Mouse (Mus musculus) limb, embryonic 11.5 days (tissue): ENCODE results near the gene Ddb2. TPM values are rescaled to one million over a fixed set of nuclear protein-coding genes. Genes with fewer than 3 reads are reported as not detected.

Experiments used
- ATAC-seq: fragments of 200-750 bp; cut with Nextera tagmentation; 2 replicates; pipeline ENCODE4 v1.8.0; 2017; ENCODE audit warnings: low read depth; ENCODE audit not compliant: insufficient number of reproducible peaks, low FRiP score, low TSS enrichment
- DNase-seq: peaks from one replicate; pipeline ENCODE4 v3.0.0-alpha.2; 2015; ENCODE audit warnings: low spot score
- H3K27ac ChIP-seq: fragments of 300-500 bp; sonication (generic); replicated peaks from 2 replicates; pipeline ENCODE4 v1.5.1; 2014; ENCODE audit warnings: low read depth, mild to moderate bottlenecking, low read length
- H3K27me3 ChIP-seq: fragments of 300-500 bp; sonication (generic); 2 replicates; pipeline ENCODE4 v1.6.1; 2014; ENCODE audit warnings: mild to moderate bottlenecking, low read length, mixed read lengths; ENCODE audit not compliant: control insufficient read depth, insufficient read depth
- H3K36me3 ChIP-seq: fragments of 300-500 bp; sonication (generic); 2 replicates; pipeline ENCODE4 v1.6.1; 2014; ENCODE audit warnings: mild to moderate bottlenecking, low read length, moderate library complexity, mixed read lengths; ENCODE audit not compliant: control insufficient read depth, insufficient read depth
- H3K4me1 ChIP-seq: fragments of 300-500 bp; sonication (generic); 2 replicates; pipeline ENCODE4 v1.6.1; 2014; ENCODE audit warnings: low read length, mixed read lengths; ENCODE audit not compliant: control insufficient read depth, insufficient read depth
- H3K4me2 ChIP-seq: fragments of 300-500 bp; sonication (generic); 2 replicates; pipeline ENCODE4 v1.6.1; 2014; ENCODE audit warnings: low read depth, mild to moderate bottlenecking, moderate library complexity; ENCODE audit not compliant: severe bottlenecking
- H3K4me3 ChIP-seq: fragments of 300-500 bp; sonication (generic); 2 replicates; pipeline ENCODE4 v1.5.1; 2014; ENCODE audit warnings: low read depth, low read length
- H3K9ac ChIP-seq: fragments of 300-500 bp; sonication (generic); 2 replicates; pipeline ENCODE4 v1.6.1; 2014; ENCODE audit warnings: mild to moderate bottlenecking, low read length
- H3K9me3 ChIP-seq: fragments of 300-500 bp; sonication (generic); 2 replicates; pipeline ENCODE4 v1.6.1; 2016; ENCODE audit warnings: low read length; ENCODE audit not compliant: control insufficient read depth
- WGBS: fragments of 180-500 bp; shearing (Covaris S2); extraction: QIAGEN DNeasy Blood & Tissue Kit; methylation state at CpG from one replicate; pipeline ENCODE4 v1.1.7; 2014; 5-methylcytosine and 5-hydroxymethylcytosine counted together
- polyA plus RNA-seq: library from polyadenylated mRNA; unstranded; fragments of >200 nt; fragmentation: Nextera tagmentation; extraction: Ambion mirVana; gene quantifications from 2 replicates; pipeline ENCODE4 v1.2.1, GENCODE M21; 2014

Ddb2 gene
- polyA plus RNA-seq, 1 experiment from 2014 or later = 18.5 TPM

- Histone ChIP-seq H3K27me3 (peaks cover 10% of the 10 kb centered on the region), H3K36me3 (peaks cover 4% of the 10 kb centered on the region; the same call in 1 of the 2 replicates), H3K9ac (peak overlapping the region; percentile 72), H3K4me1 (peaks cover 27% of the 10 kb centered on the region), H3K4me2 (peak overlapping the region; percentile 95), H3K4me3 (peak overlapping the region; percentile 67), H3K9me3 (no peaks in the 10 kb centered on the region), H3K27ac (peak overlapping the region; percentile 69)
- peak; percentile 80 for DNase-seq
- 1% methylated on average over 22 of the region's 22 CpGs for WGBS
- ATAC-seq = peak; percentile 80
Measured at GRCm38 (mm10) chr2:91257126-91257980, 20.6 kb upstream of the Ddb2 start.

DNA sequence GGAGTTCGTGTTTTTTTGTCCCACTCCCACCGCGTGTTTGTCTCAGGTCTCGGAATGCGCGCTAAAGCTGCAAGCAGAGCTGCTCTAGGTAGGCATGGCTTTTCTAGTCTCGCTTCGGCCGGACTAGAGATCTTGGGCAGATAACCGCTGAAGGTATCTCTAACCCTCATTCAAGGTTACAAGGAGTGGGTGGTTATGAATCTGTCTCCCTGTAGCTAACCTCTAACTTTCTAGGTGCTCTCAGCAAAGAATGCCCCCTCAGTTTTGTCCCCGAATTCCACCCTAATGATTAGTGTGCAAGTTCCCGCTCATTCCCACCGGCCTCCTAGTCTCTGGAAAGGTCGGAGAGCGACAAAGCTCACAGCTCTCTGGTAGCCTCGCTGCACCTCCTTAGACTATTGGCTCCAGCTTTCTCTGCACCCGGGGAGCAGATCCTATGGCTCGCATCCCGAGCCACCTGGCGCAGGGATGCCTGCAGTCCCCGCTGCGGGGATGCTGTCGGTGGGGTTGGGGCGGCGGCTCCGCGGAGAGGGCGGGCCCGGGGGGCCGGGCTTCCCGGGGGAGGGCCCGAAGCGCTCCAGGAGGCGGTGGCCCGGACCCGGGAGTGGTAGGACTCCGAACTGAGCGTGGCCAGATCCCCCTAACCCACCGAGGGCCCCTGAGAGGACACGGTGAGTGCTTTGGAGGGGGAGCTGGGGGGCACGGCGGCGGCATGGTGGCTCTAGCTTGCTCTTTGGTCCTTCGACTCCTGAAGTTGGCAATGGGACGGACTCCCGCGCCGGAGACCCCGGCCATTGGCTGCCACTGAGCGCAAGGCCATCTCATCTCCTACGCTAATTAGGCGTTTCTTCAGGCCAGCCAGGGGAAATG is 19.7 kb upstream of the Ddb2 start:
- ATAC-seq = peak; percentile 66
- Histone ChIP-seq H3K9me3 (no peaks in the 10 kb centered on the region), H3K4me2 (peak overlapping the region; percentile 95), H3K9ac (peak overlapping the region; percentile 72), H3K27me3 (peaks cover 10% of the 10 kb centered on the region), H3K4me1 (peaks cover 27% of the 10 kb centered on the region), H3K36me3 (peaks cover 4% of the 10 kb centered on the region; the same call in 1 of the 2 replicates), H3K27ac (peak overlapping the region; percentile 61), H3K4me3 (peak overlapping the region; percentile 67)
- 0% methylated on average over 52 of the region's 52 CpGs for WGBS
- peak; percentile 81 for DNase-seq

DNA sequence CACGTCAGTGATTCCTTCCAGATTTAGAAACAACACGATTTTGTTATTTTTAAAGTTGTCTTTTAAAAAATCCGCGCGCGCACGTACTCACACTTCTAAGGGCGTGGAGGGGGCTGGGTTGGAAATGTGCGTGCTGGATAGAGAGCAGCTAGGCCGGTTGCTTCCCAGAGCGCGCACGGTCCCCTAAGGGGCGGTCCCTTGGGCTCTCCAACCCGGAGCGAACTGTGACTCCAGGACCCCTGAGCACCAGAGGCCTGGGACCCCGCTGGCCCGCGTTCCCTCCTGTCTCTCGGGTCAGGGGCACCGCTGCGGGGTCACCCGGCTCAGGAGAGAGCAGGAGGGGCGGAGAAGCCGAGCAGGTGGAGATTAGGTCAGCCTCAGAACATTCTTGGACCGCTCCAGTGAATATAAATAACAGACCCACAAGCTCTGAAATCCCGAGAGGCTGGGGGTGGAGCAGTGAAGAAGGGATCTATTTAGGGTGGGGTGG is 18.9 kb upstream of the Ddb2 start, which contains the start of gene Pacsin3:
Gene Pacsin3, plus strand, starts transcription at position 294 of the 490 bp plus-strand sequence.
- ATAC-seq = no peak; the same call in 1 of the 2 replicates
- Histone ChIP-seq H3K27ac (peak within 1 kb of the TSS; percentile 61), H3K4me3 (peak within 1 kb of the TSS; percentile 67), H3K9me3 (no peaks in the 10 kb centered on the region), H3K9ac (peak within 1 kb of the TSS; percentile 72), H3K4me2 (peak within 1 kb of the TSS; percentile 95), H3K27me3 (peaks cover 10% of the 10 kb centered on the region), H3K36me3 (no peaks in the 10 kb centered on the region), H3K4me1 (peaks cover 27% of the 10 kb centered on the region)
- WGBS = under 1% methylated on average over 27 of the region's 27 CpGs
- peak; percentile 58 for DNase-seq

GRCm38 (mm10) chr2:91254725-91255380 is 18.1 kb upstream of the Ddb2 start:
- ATAC-seq (no peak), DNase-seq (no peak)
- Histone ChIP-seq H3K27me3 (peaks cover 10% of the 10 kb centered on the region), H3K4me3 (no peak overlapping the region), H3K9me3 (no peaks in the 10 kb centered on the region), H3K4me2 (peak overlapping the region; percentile 95), H3K9ac (no peak overlapping the region), H3K36me3 (no peaks in the 10 kb centered on the region), H3K27ac (no peak overlapping the region), H3K4me1 (peaks cover 27% of the 10 kb centered on the region)
- 11% methylated on average over 8 of the region's 8 CpGs for WGBS

DNA sequence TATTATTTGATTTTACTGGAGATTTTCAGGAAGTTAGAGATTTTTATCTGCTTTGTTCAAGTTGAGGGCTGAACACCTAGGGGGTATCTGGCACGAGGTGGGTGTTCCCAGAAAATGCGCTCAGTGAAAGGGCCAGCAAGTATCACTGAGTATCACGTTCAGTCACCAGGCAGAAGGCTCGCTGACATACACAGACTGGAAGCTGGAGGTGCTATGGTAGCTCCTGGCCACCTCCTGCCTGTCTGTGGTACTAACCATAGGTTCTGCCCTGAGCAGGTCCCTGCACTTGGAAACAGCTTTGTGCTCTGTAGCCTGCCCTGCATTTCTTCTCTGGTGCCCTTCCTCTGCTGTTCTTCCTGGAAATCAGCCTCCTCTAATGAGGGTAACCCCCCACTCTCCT is 15.7 kb upstream of the Ddb2 start:
- H3K9ac ChIP-seq = no peak overlapping the region
- no peaks in the 10 kb centered on the region for H3K36me3 ChIP-seq
- DNase-seq (no peak), ATAC-seq (no peak)
- WGBS = 58% methylated on average over 4 of the region's 4 CpGs
- H3K27me3 ChIP-seq = peaks cover 10% of the 10 kb centered on the region
- H3K27ac ChIP-seq = no peak overlapping the region
- H3K9me3 ChIP-seq = no peaks in the 10 kb centered on the region
- no peak overlapping the region for H3K4me2 ChIP-seq
- no peak overlapping the region for H3K4me3 ChIP-seq
- H3K4me1 ChIP-seq = peaks cover 17% of the 10 kb centered on the region

DNA sequence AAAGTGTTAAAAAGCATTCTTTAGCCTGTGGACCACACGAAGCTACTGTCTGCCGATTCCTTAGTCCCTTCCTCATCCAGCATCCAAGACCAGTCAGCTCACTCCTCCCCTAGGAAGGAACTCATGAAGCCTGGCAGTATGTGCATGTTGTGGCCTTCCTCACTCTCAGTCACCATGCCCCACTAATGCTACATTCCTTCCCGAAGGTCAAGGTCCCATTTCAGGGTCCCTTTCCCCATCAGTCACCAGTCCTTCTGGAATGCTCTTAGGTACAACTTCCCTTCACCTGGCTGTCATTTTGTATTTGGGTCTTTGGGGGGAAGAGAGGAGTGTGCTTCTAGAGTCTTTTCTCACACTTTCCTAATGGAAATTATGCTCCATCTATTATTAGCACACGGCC is 15.2 kb upstream of the Ddb2 start:
- ATAC-seq (no peak), DNase-seq (no peak)
- Histone ChIP-seq H3K27me3 (peaks cover 10% of the 10 kb centered on the region), H3K36me3 (no peaks in the 10 kb centered on the region), H3K4me3 (no peak overlapping the region), H3K4me2 (no peak overlapping the region), H3K27ac (no peak overlapping the region), H3K4me1 (peaks cover 16% of the 10 kb centered on the region), H3K9ac (no peak overlapping the region), H3K9me3 (no peaks in the 10 kb centered on the region)
- 63% methylated on average over 4 of the region's 4 CpGs for WGBS

GRCm38 (mm10) chr2:91248366-91248765 is 11.6 kb upstream of the Ddb2 start:
- Histone ChIP-seq H3K27me3 (no peaks in the 10 kb centered on the region), H3K27ac (no peak overlapping the region), H3K4me3 (no peak overlapping the region), H3K36me3 (no peaks in the 10 kb centered on the region), H3K4me2 (no peak overlapping the region), H3K9me3 (no peaks in the 10 kb centered on the region), H3K4me1 (no peaks in the 10 kb centered on the region), H3K9ac (no peak overlapping the region)
- DNase-seq = no peak
- no peak for ATAC-seq
- WGBS = 87% methylated on average over 4 of the region's 4 CpGs
